Mouse (Mus musculus) bone marrow, adult 2 months (tissue): ENCODE data around the gene Krt81.

ENCODE experiments used
- CTCF ChIP-seq: fragments of 200-500 bp; IDR thresholded peaks from 2 replicates; pipeline ENCODE4 v1.5.1; 2011; ENCODE audit warnings: low read length, control low read depth; ENCODE audit not compliant: control insufficient read depth, insufficient read depth
- POLR2A ChIP-seq: fragments of 200-500 bp; IDR thresholded peaks from 2 replicates; pipeline ENCODE4 v1.6.1; 2011; ENCODE audit warnings: low read depth, mild to moderate bottlenecking, control low read depth, low read length, borderline replicate concordance; ENCODE audit not compliant: control insufficient read depth

GRCm38 (mm10) chr15:101446572-101446971, 17.0 kb downstream of the Krt81 start:
- TF ChIP-seq POLR2A (no peak), CTCF (no peak)
